Mouse (Mus musculus): Measurements from ENCODE around the gene Prc1.

- TF ChIP-seq CTCF (IDR thresholded peaks at IDR 0.05; ENCODE audit: control insufficient read depth, insufficient read depth, insufficient replicate concordance, low read depth, low read length) (no peak), POLR2A (IDR thresholded peaks at IDR 0.05; ENCODE audit: control insufficient read depth, low read depth, low read length) (no peak)
Measured at GRCm38 (mm10) chr7:80299568-80299967, 5.3 kb downstream of the Prc1 start.

Measured in testis, adult 2 months (tissue).